Mouse (Mus musculus) embryonic facial prominence, embryonic 13.5 days (tissue): ENCODE data around the gene Ppfia3. TPM values are rescaled to one million over a fixed set of nuclear protein-coding genes. Genes with fewer than 3 reads are reported as not detected.

Experiments
- ATAC-seq: fragments of 200-750 bp; cut with Nextera tagmentation; 2 replicates; pipeline ENCODE4 v1.8.0; 2017; ENCODE audit warnings: low read depth; ENCODE audit not compliant: insufficient number of reproducible peaks, insufficient read depth, low FRiP score, low TSS enrichment
- H3K27ac ChIP-seq: fragments of 300-500 bp; sonication (generic); 2 replicates; pipeline ENCODE4 v1.5.1; 2015; ENCODE audit warnings: moderate library complexity, mild to moderate bottlenecking, inconsistent platforms
- H3K27me3 ChIP-seq: fragments of 300-500 bp; sonication (generic); 2 replicates; pipeline ENCODE4 v1.6.1; 2015; ENCODE audit warnings: mild to moderate bottlenecking, inconsistent platforms
- H3K36me3 ChIP-seq: fragments of 300-500 bp; sonication (generic); 2 replicates; pipeline ENCODE4 v1.6.1; 2015; ENCODE audit warnings: mild to moderate bottlenecking, inconsistent platforms
- H3K4me1 ChIP-seq: fragments of 300-500 bp; sonication (generic); 2 replicates; pipeline ENCODE4 v1.6.1; 2015; ENCODE audit warnings: inconsistent platforms
- H3K4me2 ChIP-seq: fragments of 300-500 bp; sonication (generic); 2 replicates; pipeline ENCODE4 v1.6.1; 2015; ENCODE audit warnings: moderate library complexity, mild to moderate bottlenecking, inconsistent platforms
- H3K4me3 ChIP-seq: fragments of 300-500 bp; sonication (generic); 2 replicates; pipeline ENCODE4 v1.5.1; 2015; ENCODE audit warnings: mild to moderate bottlenecking, inconsistent platforms
- H3K9ac ChIP-seq: fragments of 300-500 bp; sonication (generic); 2 replicates; pipeline ENCODE4 v1.6.1; 2015; ENCODE audit warnings: mild to moderate bottlenecking, inconsistent platforms
- H3K9me3 ChIP-seq: fragments of 300-500 bp; sonication (generic); 2 replicates; pipeline ENCODE4 v1.6.1; 2016; ENCODE audit warnings: inconsistent platforms
- WGBS: fragments of 180-500 bp; shearing (Covaris S2); methylation state at CpG from one replicate; pipeline ENCODE4 v1.1.7; 2015; ENCODE audit warnings: mixed read lengths; 5-methylcytosine and 5-hydroxymethylcytosine counted together
- polyA plus RNA-seq: library from polyadenylated mRNA; unstranded; fragments of >200 nt; fragmentation: Nextera tagmentation; extraction: Ambion mirVana; gene quantifications from 2 replicates; pipeline ENCODE4 v1.2.1, GENCODE M21; 2015

The Ppfia3 gene
- polyA plus RNA-seq, 1 experiment from 2014 or later, result 8.2 TPM

GRCm38 (mm10) chr7:45305275-45305674 is 61.5 kb downstream of the Ppfia3 start:
- Histone ChIP-seq H3K9me3 (no peaks in the 10 kb centered on the region), H3K4me1 (peaks cover 21% of the 10 kb centered on the region), H3K9ac (no peak overlapping the region), H3K4me3 (no peak overlapping the region), H3K27me3 (no peaks in the 10 kb centered on the region), H3K36me3 (peaks cover 39% of the 10 kb centered on the region), H3K4me2 (peak overlapping the region; percentile 27; the same call in 1 of the 2 replicates), H3K27ac (no peak overlapping the region)
- WGBS, result 6% methylated on average over 17 of the region's 17 CpGs
- ATAC-seq, result peak; percentile 35; the same call in 1 of the 2 replicates

- peak overlapping the region; percentile 27; the same call in 1 of the 2 replicates for H3K4me2 ChIP-seq
- WGBS, result 21% methylated on average over 11 of the region's 13 CpGs
- H3K9me3 ChIP-seq, result no peaks in the 10 kb centered on the region
- no peak overlapping the region; the same call in 1 of the 2 replicates for H3K9ac ChIP-seq
- H3K36me3 ChIP-seq, result peaks cover 35% of the 10 kb centered on the region
- peak; percentile 23; the same call in 1 of the 2 replicates for ATAC-seq
- peaks cover 23% of the 10 kb centered on the region for H3K4me1 ChIP-seq
- no peak overlapping the region for H3K4me3 ChIP-seq
- H3K27ac ChIP-seq, result no peak overlapping the region
- H3K27me3 ChIP-seq, result no peaks in the 10 kb centered on the region
Observed at GRCm38 (mm10) chr7:45304869-45305268, 62.0 kb downstream of the Ppfia3 start.

GRCm38 (mm10) chr7:45302626-45303025 is 64.2 kb downstream of the Ppfia3 start:
- H3K9ac ChIP-seq, result no peak overlapping the region
- no peak overlapping the region for H3K27ac ChIP-seq
- no peaks in the 10 kb centered on the region for H3K27me3 ChIP-seq
- H3K36me3 ChIP-seq, result peaks cover 23% of the 10 kb centered on the region
- H3K9me3 ChIP-seq, result no peaks in the 10 kb centered on the region
- no peak overlapping the region for H3K4me2 ChIP-seq
- peaks cover 23% of the 10 kb centered on the region for H3K4me1 ChIP-seq
- H3K4me3 ChIP-seq, result no peak overlapping the region
- 58% methylated on average over 8 of the region's 8 CpGs for WGBS
- ATAC-seq, result no peak

GRCm38 (mm10) chr7:45300270-45300669 is 66.5 kb downstream of the Ppfia3 start:
- WGBS, result 13% methylated on average over 6 of the region's 6 CpGs
- H3K36me3 ChIP-seq, result peaks cover 20% of the 10 kb centered on the region
- H3K4me1 ChIP-seq, result peaks cover 22% of the 10 kb centered on the region
- no peak overlapping the region for H3K4me2 ChIP-seq
- no peak for ATAC-seq
- no peak overlapping the region for H3K27ac ChIP-seq
- no peaks in the 10 kb centered on the region for H3K27me3 ChIP-seq
- H3K9ac ChIP-seq, result peak overlapping the region; percentile 36; the same call in 1 of the 2 replicates
- H3K9me3 ChIP-seq, result no peaks in the 10 kb centered on the region
- no peak overlapping the region for H3K4me3 ChIP-seq

- Histone ChIP-seq H3K4me1 (peaks cover 17% of the 10 kb centered on the region; the same call in 1 of the 2 replicates), H3K36me3 (peaks cover 19% of the 10 kb centered on the region), H3K9ac (0 out of 2 replicates have a peak overlapping the region, but pooled peaks have one; percentile 21), H3K27ac (no peak overlapping the region), H3K4me2 (no peak overlapping the region), H3K27me3 (no peaks in the 10 kb centered on the region), H3K9me3 (no peaks in the 10 kb centered on the region), H3K4me3 (no peak overlapping the region)
- 12% methylated on average over 5 of the region's 5 CpGs for WGBS
- ATAC-seq, result peak; percentile 80
Observed at GRCm38 (mm10) chr7:45299752-45300151, 67.1 kb downstream of the Ppfia3 start.

- H3K4me2 ChIP-seq, result no peak overlapping the region
- H3K4me1 ChIP-seq, result peaks cover 8% of the 10 kb centered on the region; the same call in 1 of the 2 replicates
- WGBS, result 59% methylated on average over 3 of the region's 3 CpGs
- H3K4me3 ChIP-seq, result no peak overlapping the region
- H3K27me3 ChIP-seq, result no peaks in the 10 kb centered on the region
- no peak for ATAC-seq
- H3K36me3 ChIP-seq, result no peaks in the 10 kb centered on the region
- H3K9ac ChIP-seq, result no peak overlapping the region
- H3K27ac ChIP-seq, result no peak overlapping the region
- H3K9me3 ChIP-seq, result no peaks in the 10 kb centered on the region
Observed at GRCm38 (mm10) chr7:45297563-45297962, 69.3 kb downstream of the Ppfia3 start.

GRCm38 (mm10) chr7:45296626-45297025 is 70.2 kb downstream of the Ppfia3 start:
- 85% methylated on average over 1 of the region's 1 CpGs for WGBS
- 0 out of 2 replicates have a peak, but pooled peaks cover 7% of the 10 kb centered on the region for H3K4me1 ChIP-seq
- no peak overlapping the region for H3K4me2 ChIP-seq
- no peaks in the 10 kb centered on the region for H3K9me3 ChIP-seq
- no peaks in the 10 kb centered on the region for H3K36me3 ChIP-seq
- H3K9ac ChIP-seq, result no peak overlapping the region
- H3K4me3 ChIP-seq, result no peak overlapping the region
- ATAC-seq, result no peak
- H3K27me3 ChIP-seq, result no peaks in the 10 kb centered on the region
- H3K27ac ChIP-seq, result no peak overlapping the region

Other genes with a start within 250 kb of the Ppfia3 start
- 1,651 and 1,760 TPM in 2 replicates for gene Rps11, start 242.6 kb downstream of the Ppfia3 start, polyA plus RNA-seq
- gene Rpl13a, start 238.3 kb downstream of the Ppfia3 start, polyA plus RNA-seq, result 1,453 and 1,588 TPM in 2 replicates
- 0.20 TPM in 1 of 2 replicates, not detected in the other for gene Gm45713, start 230.8 kb downstream of the Ppfia3 start, polyA plus RNA-seq
- 1.3 and 1.7 TPM in 2 replicates for gene Flt3l, start 230.6 kb downstream of the Ppfia3 start, polyA plus RNA-seq
- gene Pih1d1, start 212.7 kb downstream of the Ppfia3 start, polyA plus RNA-seq, result 78.5 and 97.7 TPM in 2 replicates
- 43.6 and 52.0 TPM in 2 replicates for gene Aldh16a1, start 212.4 kb downstream of the Ppfia3 start, polyA plus RNA-seq
- gene Slc17a7, start 203.1 kb downstream of the Ppfia3 start, polyA plus RNA-seq, result 0.18 and 0.22 TPM in 2 replicates
- 1.8 and 2.6 TPM in 2 replicates for gene Gfy, start 187.4 kb downstream of the Ppfia3 start, polyA plus RNA-seq
- not detected in 2 replicates for gene Pth2, start 186.0 kb downstream of the Ppfia3 start, polyA plus RNA-seq
- 0.53 and 1.2 TPM in 2 replicates for gene Ccdc155, start 162.1 kb downstream of the Ppfia3 start, polyA plus RNA-seq
- 2.3 and 3.0 TPM in 2 replicates for gene Dkkl1, start 154.9 kb downstream of the Ppfia3 start, polyA plus RNA-seq
- gene Tead2, start 151.3 kb downstream of the Ppfia3 start, polyA plus RNA-seq, result 221 and 233 TPM in 2 replicates
- 1.6 and 2.8 TPM in 2 replicates for gene Cd37, start 127.9 kb downstream of the Ppfia3 start, polyA plus RNA-seq
- 0.17 and 0.29 TPM in 2 replicates for gene Slc6a16, start 125.9 kb downstream of the Ppfia3 start, polyA plus RNA-seq
- not detected in 2 replicates for gene Slc6a21, start 89.5 kb downstream of the Ppfia3 start, polyA plus RNA-seq
- gene Trpm4, start 33.2 kb downstream of the Ppfia3 start, polyA plus RNA-seq, result 17.8 and 23.8 TPM in 2 replicates
- 2.2 and 2.9 TPM in 2 replicates for gene Hrc, start 31.7 kb downstream of the Ppfia3 start, polyA plus RNA-seq
- gene Lin7b, start 3.6 kb upstream of the Ppfia3 start, polyA plus RNA-seq, result 1.6 and 2.7 TPM in 2 replicates
- 285 and 299 TPM in 2 replicates for gene Snrnp70, start 28.7 kb upstream of the Ppfia3 start, polyA plus RNA-seq
- not detected in 2 replicates for gene Kcna7, start 38.6 kb upstream of the Ppfia3 start, polyA plus RNA-seq
- gene Ntf5, start 46.7 kb upstream of the Ppfia3 start, polyA plus RNA-seq, result 4.6 and 6.1 TPM in 2 replicates
- gene Lhb, start 53.8 kb upstream of the Ppfia3 start, polyA plus RNA-seq, result 0.41 and 1.2 TPM in 2 replicates
- 38.0 and 39.6 TPM in 2 replicates for gene Gys1, start 67.8 kb upstream of the Ppfia3 start, polyA plus RNA-seq
- 141 and 148 TPM in 2 replicates for gene Ruvbl2, start 71.1 kb upstream of the Ppfia3 start, polyA plus RNA-seq
- gene Ftl1, start 92.9 kb upstream of the Ppfia3 start, polyA plus RNA-seq, result 5,253 and 5,612 TPM in 2 replicates
- 154 and 190 TPM in 2 replicates for gene Bax, start 99.9 kb upstream of the Ppfia3 start, polyA plus RNA-seq
- gene Tulp2, start 114.9 kb upstream of the Ppfia3 start, polyA plus RNA-seq, result 0.59 and 1.2 TPM in 2 replicates
- not detected in 2 replicates for gene Gm45808, start 119.8 kb upstream of the Ppfia3 start, polyA plus RNA-seq
- 4.5 TPM in 2 replicates for gene Dhdh, start 121.8 kb upstream of the Ppfia3 start, polyA plus RNA-seq
- gene Nucb1, start 143.4 kb upstream of the Ppfia3 start, polyA plus RNA-seq, result 198 and 206 TPM in 2 replicates
- 22.9 and 23.0 TPM in 2 replicates for gene Ppp1r15a, start 159.2 kb upstream of the Ppfia3 start, polyA plus RNA-seq
- gene Plekha4, start 159.3 kb upstream of the Ppfia3 start, polyA plus RNA-seq, result 2.9 and 3.8 TPM in 2 replicates
- gene Hsd17b14, start 187.9 kb upstream of the Ppfia3 start, polyA plus RNA-seq, result 0.25 and 0.83 TPM in 2 replicates
- gene Bcat2, start 203.1 kb upstream of the Ppfia3 start, polyA plus RNA-seq, result 67.1 and 68.4 TPM in 2 replicates
- gene Fgf21, start 248.5 kb upstream of the Ppfia3 start, polyA plus RNA-seq, result 0.39 and 0.96 TPM in 2 replicates